Mouse (Mus musculus) embryo, embryonic 11.5 days (tissue): ENCODE data around the gene Hlcs.
"Not testable (repeated sequence)": the region's sequence is repeated elsewhere in the genome, so short reads cannot be mapped to it uniquely, and the experiment has no call there.

ENCODE experiments used
- DNase-seq: peaks from one replicate; pipeline ENCODE4 v3.0.0-alpha.2; 2012; ENCODE audit warnings: low read depth, low spot score

Hlcs gene

DNA sequence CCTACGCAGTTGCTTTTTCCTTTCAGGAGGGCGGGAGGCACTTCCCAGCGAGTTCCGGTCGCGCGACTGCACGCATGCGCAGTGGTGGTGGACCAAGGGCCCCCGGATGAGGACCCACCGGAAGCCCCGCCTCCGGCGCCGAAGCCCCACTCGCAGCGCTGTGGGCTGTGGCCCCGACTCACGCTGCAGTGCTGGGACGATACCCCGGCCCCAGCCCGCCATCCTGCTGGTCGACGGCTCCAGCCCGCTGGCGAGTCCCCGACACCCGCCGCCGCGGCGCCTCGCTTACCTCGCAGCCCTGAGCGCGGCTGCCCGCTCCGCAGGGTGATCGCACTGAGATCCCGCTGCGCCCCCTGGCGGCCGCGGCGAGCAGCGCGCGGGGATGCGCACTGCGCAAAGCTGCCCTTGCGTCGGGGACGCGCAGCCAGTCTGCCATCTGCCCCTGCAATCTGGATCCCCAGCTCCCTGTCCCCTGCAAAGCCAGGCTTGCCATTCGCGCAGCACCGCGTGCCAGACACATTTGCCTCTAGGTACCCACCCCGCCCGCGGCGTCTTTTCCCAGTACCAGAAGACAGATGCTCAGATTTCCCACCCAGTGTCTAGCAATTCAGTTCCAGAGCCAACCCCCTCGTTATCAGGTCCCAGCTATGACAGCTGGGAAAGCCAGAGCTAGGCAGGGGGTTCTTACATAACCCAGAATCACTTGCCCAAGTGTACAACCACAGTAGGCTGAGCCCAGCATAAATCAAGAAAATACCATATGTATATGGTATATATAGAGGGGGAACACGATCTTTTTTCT lies at the start of gene Hlcs:
Hlcs (minus strand) TSS at position 343 of the 802 bp plus-strand sequence.
- DNase-seq: peak; percentile 98

DNA sequence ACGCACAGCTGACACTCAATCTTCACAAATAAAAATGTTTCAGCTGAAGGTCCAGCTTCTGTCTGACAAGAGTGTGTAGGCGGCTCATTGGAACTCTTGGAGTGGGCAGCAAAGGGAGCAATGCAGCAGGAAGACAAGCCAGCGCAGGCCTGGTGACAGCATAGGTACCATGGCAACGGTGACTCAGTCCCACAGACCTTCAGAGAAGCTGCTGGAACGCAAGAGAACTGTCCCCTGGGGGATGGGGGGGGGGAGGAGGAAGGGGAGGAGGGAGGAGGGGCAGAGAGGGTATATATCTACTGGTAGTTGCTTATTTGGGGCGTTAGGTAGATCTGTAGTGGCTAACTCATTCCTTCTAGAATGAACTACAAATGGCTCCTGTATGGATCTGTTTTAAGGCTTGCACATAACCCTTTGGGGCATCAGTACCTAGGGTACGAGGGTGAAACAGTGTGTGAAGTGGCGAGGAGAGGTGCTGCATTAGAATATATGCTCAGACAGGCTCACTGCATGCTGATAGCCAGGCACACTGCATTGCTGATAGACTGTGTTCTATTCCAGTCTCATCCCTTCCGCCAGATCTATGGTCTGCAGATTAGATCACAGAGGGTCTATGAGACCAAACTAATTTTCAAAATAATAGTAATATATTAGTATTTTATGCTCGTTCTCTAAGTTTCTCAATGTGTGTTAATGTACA lies 49.0 kb upstream of the Hlcs start:
- DNase-seq: no peak

DNA sequence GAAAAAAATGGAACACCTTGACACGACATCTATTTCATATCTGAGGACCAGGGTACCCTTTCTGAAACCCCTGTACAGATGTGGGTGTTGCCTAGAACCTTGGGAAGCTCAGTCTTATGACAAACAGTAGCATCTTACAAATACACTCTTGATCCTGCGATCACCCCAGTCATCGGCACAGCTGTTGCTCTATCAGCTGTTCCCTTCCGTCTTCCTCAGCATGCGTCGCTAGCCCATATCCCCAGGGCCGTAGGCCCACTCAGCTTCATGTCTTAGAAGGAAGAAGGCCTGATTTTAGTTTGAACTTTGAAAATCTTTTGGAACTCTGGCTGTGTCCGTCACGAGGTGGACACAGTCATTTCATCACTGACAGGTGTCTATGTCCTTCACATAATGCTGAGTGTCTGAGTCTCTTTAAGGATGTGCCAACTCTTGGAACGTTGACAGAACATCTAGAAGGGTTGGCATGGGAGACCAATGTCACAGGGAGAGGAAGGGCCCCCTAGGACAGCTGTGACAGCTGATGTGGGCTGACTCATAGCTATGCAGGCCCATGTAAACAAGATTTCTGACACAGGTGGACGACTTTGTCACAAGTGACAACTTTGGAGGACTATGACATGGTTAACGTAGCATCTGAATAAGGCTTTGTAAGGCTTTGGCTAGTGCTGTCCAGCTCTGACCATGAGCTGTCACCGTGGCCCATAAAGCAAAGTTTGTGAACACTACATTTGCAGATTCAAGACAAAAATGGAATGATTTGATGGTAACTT lies 47.4 kb upstream of the Hlcs start:
- no peak for DNase-seq

DNA sequence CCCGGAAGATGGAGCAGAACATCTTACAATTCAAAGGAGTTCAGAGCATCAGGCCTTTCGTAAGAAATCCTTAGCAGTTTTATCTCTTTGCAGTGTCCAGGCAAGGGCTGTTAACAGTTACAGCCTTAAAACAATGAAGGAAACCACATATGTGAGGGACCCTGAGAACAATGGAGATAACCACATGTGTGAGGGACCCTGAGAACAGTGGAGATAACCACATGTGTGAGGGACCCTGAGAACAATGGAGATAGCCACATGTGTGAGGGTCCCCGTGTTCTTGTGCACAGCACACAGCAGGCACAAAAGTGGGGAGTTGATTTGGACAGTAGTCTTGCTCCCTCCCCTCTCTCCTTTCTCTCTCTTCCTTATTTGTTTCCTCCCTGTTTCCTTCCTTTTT lies 44.7 kb upstream of the Hlcs start:
- no peak for DNase-seq

GRCm38 (mm10) chr16:94356776-94357494 lies 43.6 kb upstream of the Hlcs start:
- DNase-seq: no peak

DNA sequence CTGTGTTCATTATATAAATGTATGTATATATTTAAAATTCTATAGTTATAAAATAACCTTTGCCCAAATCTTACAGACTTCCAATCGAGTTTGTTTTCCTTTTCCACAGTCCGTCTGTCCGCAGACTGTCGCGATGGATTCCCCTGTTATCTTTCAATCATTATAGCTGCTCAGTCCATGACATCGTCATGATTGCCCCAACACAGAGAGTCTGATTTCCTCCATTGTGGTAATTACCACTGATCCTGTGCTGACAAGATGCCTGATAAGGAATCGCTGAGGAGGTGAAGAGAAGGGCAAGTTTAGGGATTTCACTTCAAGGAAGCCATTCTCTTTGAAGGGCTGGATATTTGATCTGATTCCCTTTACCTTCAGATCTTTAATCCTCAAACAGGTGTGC lies 42.7 kb upstream of the Hlcs start:
- DNase-seq: no peak

- DNase-seq: no peak
These were observed 41.1 kb upstream of the Hlcs start for GRCm38 (mm10) chr16:94354450-94354849.

GRCm38 (mm10) chr16:94350287-94350677 lies 36.9 kb upstream of the Hlcs start:
- no peak for DNase-seq

GRCm38 (mm10) chr16:94349588-94350286 lies 36.4 kb upstream of the Hlcs start:
- no peak for DNase-seq

DNA sequence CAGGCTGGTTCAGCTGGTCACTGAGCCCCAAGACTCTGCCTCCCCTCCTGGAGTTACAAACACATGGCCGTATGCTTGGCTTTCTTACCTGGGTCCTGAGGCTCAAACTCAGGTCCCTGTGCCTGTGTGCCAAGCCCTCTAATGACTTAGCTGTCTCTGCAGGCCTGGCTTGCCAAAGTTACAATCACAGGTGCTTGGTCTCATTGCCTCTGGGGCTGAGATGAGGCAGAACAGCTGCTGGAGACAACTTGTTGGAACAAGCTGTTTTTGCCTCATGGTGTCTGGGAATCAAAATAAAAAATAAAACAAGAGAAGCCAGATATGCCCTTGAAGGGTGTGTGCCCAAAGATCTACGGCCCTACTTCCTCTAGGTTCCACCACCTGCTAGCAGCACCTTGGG lies 35.4 kb upstream of the Hlcs start:
- DNase-seq: no peak

- DNase-seq: no peak
These were observed 33.8 kb upstream of the Hlcs start for GRCm38 (mm10) chr16:94347080-94347731.

- DNase-seq: no peak
These were observed 32.4 kb upstream of the Hlcs start for GRCm38 (mm10) chr16:94345733-94346132.

- not testable (repeated sequence) for DNase-seq
These were observed 26.1 kb upstream of the Hlcs start for GRCm38 (mm10) chr16:94339164-94340160.

GRCm38 (mm10) chr16:94335656-94336055 lies 22.3 kb upstream of the Hlcs start:
- DNase-seq: no peak

DNA sequence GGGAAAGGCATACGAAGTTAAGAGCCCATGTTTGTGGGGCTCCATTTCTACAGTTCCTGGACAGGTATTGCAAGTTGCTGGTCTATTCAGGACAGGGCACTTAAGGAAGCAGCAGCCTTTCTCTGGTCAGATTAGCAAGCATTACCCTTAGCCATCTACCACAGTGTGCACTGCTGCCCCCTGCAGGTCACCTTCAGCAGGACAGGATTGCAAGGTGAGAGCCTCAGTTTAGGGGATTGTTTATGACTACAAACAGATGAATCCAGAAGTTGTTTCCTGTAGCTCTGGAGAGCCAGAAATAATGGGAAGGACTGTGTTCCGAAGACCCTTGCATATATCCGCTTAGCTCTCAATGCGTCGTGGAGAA lies 18.5 kb upstream of the Hlcs start:
- no peak for DNase-seq

GRCm38 (mm10) chr16:94331233-94331885 lies 18.0 kb upstream of the Hlcs start:
- DNase-seq: no peak

DNA sequence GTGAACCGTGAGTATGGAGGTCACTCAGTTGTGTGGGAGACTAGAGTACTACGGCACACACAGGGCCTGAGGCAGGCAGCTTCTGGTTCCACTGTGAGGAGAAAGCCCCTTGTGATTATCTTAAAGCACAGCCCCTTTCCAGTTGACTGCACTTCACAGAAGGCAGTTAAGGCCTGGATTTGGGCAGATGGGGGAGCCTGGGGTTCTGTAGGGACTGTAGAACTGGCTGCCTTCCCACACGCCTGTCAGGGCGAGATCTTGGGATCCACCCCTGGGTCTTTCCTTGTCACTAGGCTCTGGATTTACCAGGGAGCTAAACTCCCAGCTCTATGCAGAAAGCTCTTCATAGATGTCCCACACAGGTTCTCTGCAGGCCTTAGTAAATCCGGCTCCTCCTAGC lies 17.1 kb upstream of the Hlcs start:
- no peak for DNase-seq

- no peak for DNase-seq
These were observed 15.8 kb upstream of the Hlcs start for GRCm38 (mm10) chr16:94328881-94329867.
